Mouse (Mus musculus) thymus, postnatal 0 days (tissue): ENCODE data around the gene Hmox2. TPM values are rescaled to one million over a fixed set of nuclear protein-coding genes. Genes with fewer than 3 reads are reported as not detected.

Experiments
- DNase-seq: peaks from one replicate; pipeline ENCODE4 v3.0.0-alpha.2; 2015; ENCODE audit warnings: low spot score
- polyA plus RNA-seq: library from polyadenylated mRNA; unstranded; fragments of >200 nt; fragmentation: Nextera tagmentation; extraction: Ambion mirVana; gene quantifications from 2 replicates; pipeline ENCODE4 v1.2.1, GENCODE M21; 2015

Hmox2 gene
- polyA plus RNA-seq, 1 experiment from 2014 or later = 125 TPM

- DNase-seq = peak; percentile 49
Measured at GRCm38 (mm10) chr16:4722915-4723209, 3.3 kb upstream of the Hmox2 start.

DNA sequence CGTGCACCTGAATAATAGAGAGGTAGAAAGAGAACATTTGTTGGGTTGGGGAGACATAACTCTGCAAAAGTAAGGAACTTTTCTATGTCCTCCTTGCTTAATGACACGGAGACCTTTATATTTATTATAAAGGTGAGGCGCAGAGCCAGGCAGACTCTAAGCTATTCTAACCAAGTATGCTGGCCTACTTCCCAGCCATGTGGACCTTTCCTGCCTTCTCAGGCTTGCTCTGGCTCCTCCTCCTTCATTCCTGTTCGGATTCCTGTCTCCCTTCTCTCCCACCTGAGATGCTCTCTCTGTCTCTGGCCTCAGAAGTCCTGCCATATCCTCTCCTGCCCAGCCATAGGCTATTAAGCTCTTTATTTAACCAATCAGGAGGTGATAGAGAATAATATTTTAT lies 895 bp upstream of the Hmox2 start:
- no peak for DNase-seq

DNA sequence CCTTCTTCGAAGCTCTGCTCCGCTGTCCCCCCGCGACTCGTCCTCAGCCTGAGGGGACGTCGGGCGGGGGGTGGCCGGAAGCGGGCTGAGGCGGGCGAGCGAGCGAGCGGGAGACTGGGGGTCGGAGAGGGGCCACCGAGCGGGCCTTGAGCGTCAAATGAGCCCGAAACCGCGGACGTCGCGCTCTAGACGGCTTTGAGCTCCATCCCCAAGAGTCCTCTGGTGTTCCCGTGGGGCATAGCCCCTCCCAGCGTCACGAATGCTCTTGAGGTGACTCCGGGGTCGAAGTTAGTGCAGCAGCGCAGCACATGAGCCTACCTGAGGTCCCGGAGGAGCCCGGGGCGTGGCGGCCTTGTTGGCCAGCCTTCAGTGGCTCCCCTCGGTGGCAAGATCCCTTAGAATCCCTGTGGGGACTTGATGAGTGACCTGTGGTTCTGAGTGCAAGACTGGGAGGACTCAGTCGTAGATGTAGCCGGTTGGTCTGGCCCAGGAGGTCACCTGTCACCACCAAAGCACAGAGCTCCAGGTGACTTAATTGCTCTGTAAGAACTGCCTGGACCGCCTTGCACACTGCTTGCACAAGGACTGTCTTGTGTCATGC lies 467 bp downstream of the Hmox2 start:
- DNase-seq = peak; percentile 9

DNA sequence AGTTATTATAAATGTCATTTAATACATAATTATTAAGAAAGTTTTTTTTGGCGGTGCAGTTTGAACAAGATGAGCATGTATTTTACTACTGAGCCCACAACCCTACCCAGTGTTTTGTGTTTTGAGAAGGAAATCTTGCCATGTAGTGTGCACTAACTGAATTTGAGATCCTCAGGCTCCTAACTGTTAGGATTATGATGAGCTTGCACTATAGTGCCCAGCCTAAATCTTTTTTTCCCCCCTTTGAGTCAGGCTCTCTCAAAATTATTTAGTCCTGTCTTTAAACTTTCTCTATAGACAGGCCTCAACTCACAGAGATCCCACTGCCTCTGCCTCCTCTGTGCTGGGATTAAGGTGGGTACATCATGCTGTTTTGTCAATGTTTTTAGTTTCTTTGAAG lies 1.4 kb downstream of the Hmox2 start:
- no peak for DNase-seq

DNA sequence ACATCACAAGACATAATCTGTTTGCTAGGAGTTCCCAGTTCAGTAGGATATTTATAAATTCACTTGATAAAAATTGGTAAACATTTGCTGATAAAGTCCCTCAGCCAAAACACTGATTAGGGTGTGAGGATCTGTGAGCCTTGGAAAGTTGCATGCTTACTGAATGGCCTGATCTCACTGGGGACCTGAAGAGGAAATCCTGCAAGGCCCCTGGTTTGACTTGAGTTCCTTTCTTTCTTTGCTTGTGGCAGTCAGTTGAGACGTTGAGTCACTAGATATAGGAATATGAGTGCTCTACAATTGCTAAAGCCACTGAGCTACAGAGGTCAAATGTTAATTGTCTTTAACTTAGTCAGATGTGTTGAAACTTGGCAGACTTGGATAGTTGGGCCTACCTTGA lies 1.8 kb downstream of the Hmox2 start:
- DNase-seq = no peak

GRCm38 (mm10) chr16:4730776-4731358 lies 4.7 kb downstream of the Hmox2 start:
- no peak for DNase-seq

GRCm38 (mm10) chr16:4736262-4736661 lies 10.1 kb downstream of the Hmox2 start:
- no peak for DNase-seq

- DNase-seq = no peak
Measured at GRCm38 (mm10) chr16:4739994-4740393, 13.8 kb downstream of the Hmox2 start.

GRCm38 (mm10) chr16:4742186-4742585 lies 16.0 kb downstream of the Hmox2 start:
- DNase-seq = no peak

GRCm38 (mm10) chr16:4752155-4752554 lies 26.0 kb downstream of the Hmox2 start:
- DNase-seq = no peak

GRCm38 (mm10) chr16:4754045-4754444 lies 27.9 kb downstream of the Hmox2 start:
- no peak for DNase-seq

- peak; percentile 16 for DNase-seq
Measured at GRCm38 (mm10) chr16:4756660-4757335, 30.6 kb downstream of the Hmox2 start.

- no peak for DNase-seq
Measured at GRCm38 (mm10) chr16:4762437-4762836, 36.3 kb downstream of the Hmox2 start.

DNA sequence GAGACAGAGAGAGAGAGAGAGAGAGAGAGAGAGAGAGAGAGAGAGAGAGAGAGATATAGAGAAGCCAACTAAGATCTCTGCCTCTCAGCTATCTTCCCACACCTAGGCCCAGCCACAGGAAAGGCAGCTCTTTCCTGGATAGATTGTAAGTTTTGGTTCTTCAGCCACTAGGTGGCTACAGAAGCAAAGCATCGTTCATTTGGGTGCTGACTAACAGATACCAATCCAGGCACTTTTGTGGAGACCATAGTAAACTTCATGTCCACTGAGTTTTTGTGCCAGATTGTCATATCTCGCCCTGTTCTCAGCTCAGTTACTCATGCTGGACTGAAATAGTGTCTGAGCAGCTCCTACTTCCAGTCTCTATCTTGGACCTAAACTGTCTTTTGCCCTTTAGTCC lies 37.1 kb downstream of the Hmox2 start:
- peak; percentile 69 for DNase-seq

DNA sequence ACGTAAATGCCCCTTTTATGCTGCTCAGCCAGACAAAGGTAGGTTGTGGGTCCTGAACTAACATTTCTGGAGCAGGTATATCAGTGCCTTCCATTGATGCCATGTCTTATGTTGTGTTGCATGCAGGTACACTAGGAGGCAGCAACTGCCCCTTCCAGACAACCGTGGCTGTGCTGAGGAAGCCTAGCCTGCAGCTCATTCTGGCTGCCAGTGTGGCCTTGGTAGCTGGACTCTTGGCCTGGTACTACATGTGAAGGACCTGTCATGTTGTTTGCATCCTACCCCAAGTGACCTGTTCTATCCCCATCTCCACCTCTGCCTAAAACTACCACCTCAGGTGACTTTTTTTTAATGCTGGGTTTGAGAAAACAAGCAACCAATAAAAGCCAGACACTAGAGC lies 39.7 kb downstream of the Hmox2 start:
- DNase-seq = no peak

DNA sequence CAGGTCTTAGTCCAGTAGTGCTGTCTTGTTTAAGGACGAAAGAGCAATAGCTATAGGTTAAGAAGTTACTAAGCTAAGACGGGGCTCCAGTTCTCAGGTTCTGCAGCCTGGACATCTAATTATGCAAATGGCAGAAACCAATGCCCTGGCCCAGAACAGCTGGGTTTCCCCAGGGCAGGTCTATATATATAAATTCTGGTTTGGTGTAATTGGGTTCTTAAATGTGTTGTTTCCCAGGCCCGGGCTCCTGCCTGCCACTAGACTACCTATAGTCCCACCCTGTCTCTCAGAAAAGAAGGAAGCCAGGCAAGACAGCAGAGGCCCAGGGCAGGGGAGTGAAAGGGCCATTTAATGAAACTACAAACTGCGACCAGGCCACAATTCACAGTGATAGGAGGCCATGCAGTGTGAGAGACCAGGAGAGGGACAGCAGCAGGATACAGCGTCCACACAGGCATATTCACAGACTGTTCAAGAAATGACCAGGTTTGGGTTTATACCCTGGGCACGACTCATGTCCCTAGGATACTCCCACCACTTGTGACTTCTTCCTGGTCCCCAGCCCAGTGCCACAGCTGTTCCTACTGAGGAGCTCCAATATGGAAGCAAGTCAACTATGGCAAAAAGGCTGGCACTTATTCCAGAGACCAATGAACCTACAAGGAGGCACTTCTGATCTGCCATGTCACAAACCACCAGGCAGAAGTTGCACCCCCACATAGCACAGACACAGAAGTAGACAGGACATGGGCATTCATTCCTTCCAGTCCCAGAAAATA lies 41.0 kb downstream of the Hmox2 start:
- DNase-seq = no peak

- no peak for DNase-seq
Measured at GRCm38 (mm10) chr16:4768719-4769118, 42.6 kb downstream of the Hmox2 start.

- no peak for DNase-seq
Measured at GRCm38 (mm10) chr16:4773289-4773970, 47.3 kb downstream of the Hmox2 start.

DNA sequence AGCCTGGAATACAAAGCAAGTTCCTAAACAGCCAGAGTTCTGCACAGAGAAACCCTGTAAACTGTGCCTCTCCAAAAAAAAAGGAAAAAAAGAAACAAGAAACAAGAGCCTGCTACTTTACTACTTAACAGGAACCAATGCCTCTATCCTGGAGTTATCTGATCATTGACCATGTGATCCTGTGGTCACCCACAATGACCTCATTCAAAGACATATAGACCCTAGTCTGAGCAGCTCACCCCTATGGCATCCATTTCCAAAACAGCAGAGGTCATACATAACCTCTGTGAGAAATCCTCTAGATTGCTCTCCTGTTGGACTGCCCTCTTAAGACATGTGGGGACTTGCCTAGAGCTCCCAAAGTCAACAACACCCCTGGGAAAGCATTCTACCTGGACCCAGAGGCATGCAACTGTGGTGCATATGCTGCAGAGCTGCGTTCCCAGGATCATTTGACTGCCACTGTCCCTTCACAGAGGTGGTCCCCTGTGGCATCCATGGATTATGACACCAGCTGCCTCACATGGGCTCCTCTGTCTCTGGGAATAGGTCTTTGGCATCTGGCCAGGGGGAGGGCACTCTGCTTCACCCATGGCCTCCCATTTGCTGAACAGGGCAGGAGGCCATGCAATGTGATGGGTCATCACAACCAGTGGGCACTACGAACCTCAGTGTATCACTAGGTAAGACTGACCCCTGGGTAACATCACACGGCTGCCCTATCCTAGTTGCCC lies 51.2 kb downstream of the Hmox2 start:
- DNase-seq = no peak

DNA sequence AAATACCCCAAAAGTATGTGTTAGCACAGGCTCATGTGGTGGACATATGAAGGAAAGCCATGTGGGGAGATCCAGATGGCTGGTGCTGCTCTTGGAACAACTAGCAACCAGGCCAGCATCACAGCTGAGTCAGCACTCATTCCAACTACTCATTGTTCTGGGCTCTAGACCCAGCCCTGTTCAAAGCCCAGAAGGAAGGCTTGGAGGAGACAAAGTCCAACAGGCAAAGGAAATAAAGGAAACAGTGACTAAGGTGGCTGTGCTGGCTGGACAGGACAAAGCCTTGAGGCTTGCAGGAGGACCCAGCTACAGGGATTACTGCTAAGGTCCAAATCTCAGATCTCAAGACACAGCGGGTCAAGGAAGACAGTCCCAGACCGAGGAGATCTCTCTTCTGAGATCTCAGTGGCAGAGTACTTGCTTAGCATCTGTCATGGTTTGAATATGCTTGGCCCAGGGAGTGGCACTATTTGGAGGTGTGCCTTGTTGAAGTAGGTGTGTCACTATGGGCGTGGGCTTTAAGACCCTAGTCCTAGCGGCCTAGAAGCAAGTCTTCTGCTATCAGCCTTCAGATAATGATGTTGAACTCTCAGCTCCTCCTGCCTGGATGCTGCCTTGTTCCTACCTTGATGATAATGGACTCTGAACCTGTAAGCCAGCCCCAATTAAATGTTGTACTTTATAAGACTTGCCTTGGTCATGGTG lies 51.9 kb downstream of the Hmox2 start:
- no peak for DNase-seq
